Mouse (Mus musculus) heart, postnatal 0 days (tissue): Measurements from ENCODE around the gene Epn2. TPM values are rescaled to one million over a fixed set of nuclear protein-coding genes. Genes with fewer than 3 reads are reported as not detected.

Experiments used
- ATAC-seq: fragments of 200-750 bp; cut with Nextera tagmentation; 2 replicates; pipeline ENCODE4 v1.8.0; 2017; ENCODE audit warnings: low read depth, moderate number of reproducible peaks, moderate library complexity; ENCODE audit not compliant: insufficient read depth
- DNase-seq: peaks from one replicate; pipeline ENCODE4 v3.0.0-alpha.2; 2016; ENCODE audit warnings: low spot score
- H3K27ac ChIP-seq: fragments of 300-500 bp; sonication (generic); 2 replicates; pipeline ENCODE4 v1.5.1; 2014; ENCODE audit warnings: low read depth, mild to moderate bottlenecking
- H3K27me3 ChIP-seq: fragments of 300-500 bp; sonication (generic); 2 replicates; pipeline ENCODE4 v1.6.1; 2014; ENCODE audit warnings: low read length, mixed read lengths; ENCODE audit not compliant: control insufficient read depth, insufficient read depth
- H3K36me3 ChIP-seq: fragments of 300-500 bp; sonication (generic); replicated peaks from 2 replicates; pipeline ENCODE4 v1.6.1; 2014; ENCODE audit warnings: low read length, mixed read lengths; ENCODE audit not compliant: control insufficient read depth, insufficient read depth
- H3K4me1 ChIP-seq: fragments of 300-500 bp; sonication (generic); 2 replicates; pipeline ENCODE4 v1.6.1; 2014; ENCODE audit warnings: antibody characterized with exemption; ENCODE audit not compliant: control insufficient read depth, insufficient read depth
- H3K4me2 ChIP-seq: fragments of 300-500 bp; sonication (generic); 2 replicates; pipeline ENCODE4 v1.6.1; 2014; ENCODE audit warnings: low read depth, mild to moderate bottlenecking, low read length, moderate library complexity
- H3K4me3 ChIP-seq: fragments of 300-500 bp; sonication (generic); 2 replicates; pipeline ENCODE4 v1.5.1; 2014; ENCODE audit warnings: low read depth, low read length
- H3K9ac ChIP-seq: fragments of 300-500 bp; sonication (generic); replicated peaks from 2 replicates; pipeline ENCODE4 v1.6.1; 2014; ENCODE audit warnings: low read depth, low read length, mixed read lengths
- H3K9me3 ChIP-seq: fragments of 300-500 bp; sonication (generic); replicated peaks from 2 replicates; pipeline ENCODE4 v1.6.1; 2016; ENCODE audit warnings: low read length; ENCODE audit not compliant: control insufficient read depth
- CTCF ChIP-seq: IDR thresholded peaks from 2 replicates; pipeline ENCODE4 v1.5.1; 2016; ENCODE audit warnings: antibody characterized with exemption, control low read depth, low read depth
- EP300 ChIP-seq: IDR thresholded peaks from 2 replicates; pipeline ENCODE4 v1.6.1; 2016; ENCODE audit warnings: antibody characterized with exemption, low read depth
- whole genome bisulfite sequencing: fragments of 180-500 bp; shearing (Covaris S2); extraction: QIAGEN DNeasy Blood & Tissue Kit; methylation state at CpG from one replicate; pipeline ENCODE4 v1.1.7; 2014; 5-methylcytosine and 5-hydroxymethylcytosine counted together
- polyA plus RNA-seq: library from polyadenylated mRNA; unstranded; fragments of >200 nt; fragmentation: Nextera tagmentation; extraction: Ambion mirVana; gene quantifications from 2 replicates; pipeline ENCODE4 v1.2.1, GENCODE M21; 2015
- total RNA-seq: library from RNA; depleted of rRNA; stranded (reverse); fragments of >200 nt; gene quantifications from 2 replicates; pipeline ENCODE4 v1.2.3, GENCODE M21; 2014; ENCODE audit warnings: low replicate concordance

The Epn2 gene
- total and polyA plus RNA-seq, 2 experiments from 2014 or later = 19.3 to 21.3 TPM

- Histone ChIP-seq H3K9ac (no peak overlapping the region), H3K4me1 (no peaks in the 10 kb centered on the region), H3K9me3 (no peaks in the 10 kb centered on the region), H3K4me3 (no peak overlapping the region), H3K27ac (no peak overlapping the region), H3K4me2 (no peak overlapping the region), H3K27me3 (no peaks in the 10 kb centered on the region), H3K36me3 (no peaks in the 10 kb centered on the region)
- no peak for DNase-seq
- TF ChIP-seq CTCF (no peak), EP300 (no peak)
- ATAC-seq = no peak
- whole genome bisulfite sequencing = 70% methylated on average over 17 of the region's 17 CpGs
Observed at GRCm38 (mm10) chr11:61477566-61478508, 101.7 kb downstream of the Epn2 start.

GRCm38 (mm10) chr11:61476786-61477382 is 102.6 kb downstream of the Epn2 start:
- Histone ChIP-seq H3K36me3 (no peaks in the 10 kb centered on the region), H3K4me3 (no peak overlapping the region), H3K4me2 (no peak overlapping the region), H3K27me3 (no peaks in the 10 kb centered on the region), H3K9me3 (no peaks in the 10 kb centered on the region), H3K9ac (no peak overlapping the region), H3K4me1 (no peaks in the 10 kb centered on the region), H3K27ac (no peak overlapping the region)
- TF ChIP-seq EP300 (no peak), CTCF (no peak)
- ATAC-seq (no peak), DNase-seq (no peak)
- 62% methylated on average over 12 of the region's 12 CpGs for WGBS

- H3K4me1 ChIP-seq = no peaks in the 10 kb centered on the region
- H3K4me3 ChIP-seq = no peak overlapping the region
- DNase-seq (no peak), ATAC-seq (no peak)
- no peak overlapping the region for H3K9ac ChIP-seq
- H3K36me3 ChIP-seq = no peaks in the 10 kb centered on the region
- TF ChIP-seq CTCF (no peak), EP300 (no peak)
- 61% methylated on average over 4 of the region's 4 CpGs for WGBS
- no peak overlapping the region for H3K27ac ChIP-seq
- no peaks in the 10 kb centered on the region for H3K9me3 ChIP-seq
- H3K4me2 ChIP-seq = no peak overlapping the region
- no peaks in the 10 kb centered on the region for H3K27me3 ChIP-seq
Observed at GRCm38 (mm10) chr11:61473630-61474029, 105.9 kb downstream of the Epn2 start.

GRCm38 (mm10) chr11:61470880-61471279 is 108.6 kb downstream of the Epn2 start:
- Histone ChIP-seq H3K4me2 (no peak overlapping the region), H3K4me3 (no peak overlapping the region), H3K9ac (no peak overlapping the region), H3K4me1 (no peaks in the 10 kb centered on the region), H3K9me3 (peaks cover 8% of the 10 kb centered on the region; the same call in 1 of the 2 replicates), H3K27me3 (no peaks in the 10 kb centered on the region), H3K27ac (no peak overlapping the region), H3K36me3 (no peaks in the 10 kb centered on the region)
- no peak for DNase-seq
- no peak for ATAC-seq
- TF ChIP-seq CTCF = no peak
- no peak for TF ChIP-seq EP300

GRCm38 (mm10) chr11:61469317-61469917 is 110.1 kb downstream of the Epn2 start:
- no peak for DNase-seq
- H3K4me3 ChIP-seq = no peak overlapping the region
- no peaks in the 10 kb centered on the region for H3K4me1 ChIP-seq
- no peak for ATAC-seq
- H3K9ac ChIP-seq = no peak overlapping the region
- 61% methylated on average over 7 of the region's 7 CpGs for WGBS
- H3K4me2 ChIP-seq = no peak overlapping the region
- H3K36me3 ChIP-seq = no peaks in the 10 kb centered on the region
- TF ChIP-seq EP300 (no peak), CTCF (no peak)
- no peak overlapping the region for H3K27ac ChIP-seq
- no peaks in the 10 kb centered on the region for H3K27me3 ChIP-seq
- H3K9me3 ChIP-seq = peaks cover 8% of the 10 kb centered on the region; the same call in 1 of the 2 replicates
